8 mouse cellular contexts compared by ENCODE assay signal in the genomic region with DNA sequence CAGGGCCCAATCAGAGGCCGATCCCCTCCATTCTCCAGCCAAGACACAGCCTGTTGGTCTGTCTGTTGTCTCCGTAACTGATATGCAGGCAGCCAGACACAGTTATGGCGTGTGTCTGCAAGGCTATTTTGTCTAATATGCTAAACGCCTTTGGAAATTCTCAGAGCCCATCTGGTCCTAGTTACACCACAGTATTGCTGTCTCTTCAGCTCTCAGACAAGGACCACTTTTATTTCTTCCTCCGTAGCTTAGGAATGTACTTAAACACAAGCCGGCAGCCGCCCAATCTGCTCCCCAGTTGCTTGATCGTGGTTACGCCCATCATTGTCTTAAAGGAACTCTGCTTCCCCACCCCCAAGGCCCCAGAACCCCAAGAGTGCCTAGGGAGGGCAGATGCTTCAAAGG. TPM values are rescaled to one million over a fixed set of nuclear protein-coding genes. Genes with fewer than 3 reads are reported as not detected.
DNase-seq lines count a peak whose midpoint lies in the region; ATAC-seq and TF ChIP-seq lines count a peak whose summit lies in the region.

No protein-coding gene starts in this region.

- 46% methylated on average over 9 of the region's 9 CpGs for whole genome bisulfite sequencing in neural tube, embryonic 14.5 days
- WGBS in neural tube, embryonic 15.5 days, result 54% methylated on average over 9 of the region's 9 CpGs
- WGBS in limb, embryonic 14.5 days, result 16% methylated on average over 9 of the region's 9 CpGs
- 63% methylated on average over 9 of the region's 9 CpGs for WGBS in liver, embryonic 11.5 days

- peak overlapping the region; percentile 15; the same call in 1 of the 2 replicates for H3K4me3 ChIP-seq in gastrocnemius, adult 2 months
- no peak overlapping the region for H3K4me3 ChIP-seq in neural tube, embryonic 14.5 days (ENCODE audit: low read depth, low read length)
- no peak overlapping the region for H3K4me3 ChIP-seq in neural tube, embryonic 15.5 days (replicated peaks)
- H3K4me3 ChIP-seq in limb, embryonic 14.5 days (replicated peaks; ENCODE audit: low read length), result no peak overlapping the region
- no peak overlapping the region for H3K4me3 ChIP-seq in liver, embryonic 11.5 days (ENCODE audit: low read depth, low read length)

- DNase-seq in gastrocnemius, adult 2 months, result peak; percentile 68
- DNase-seq in gastrocnemius, postnatal 10 days, result no peak
- peak; percentile 64 for DNase-seq in forelimb bud, embryonic 11.5 days (ENCODE audit: low read depth, low spot score)
- peak; percentile 84 for DNase-seq in limb, embryonic 14.5 days (ENCODE audit: low spot score)
- no peak for DNase-seq in liver, embryonic 11.5 days (ENCODE audit: low spot score)
- no peak for DNase-seq in kidney, postnatal 4 days

- peak overlapping the region; percentile 85 for H3K27ac ChIP-seq in gastrocnemius, adult 2 months
- H3K27ac ChIP-seq in neural tube, embryonic 14.5 days (ENCODE audit: low read depth, low read length), result no peak overlapping the region
- no peak overlapping the region for H3K27ac ChIP-seq in neural tube, embryonic 15.5 days (replicated peaks)
- H3K27ac ChIP-seq in limb, embryonic 14.5 days (replicated peaks; ENCODE audit: low read depth, low read length), result peak overlapping the region; percentile 83
- H3K27ac ChIP-seq in liver, embryonic 11.5 days (ENCODE audit: low read depth, low read length), result no peak overlapping the region

- H3K4me2 ChIP-seq in neural tube, embryonic 14.5 days (ENCODE audit: low read depth, low read length), result no peak overlapping the region
- H3K4me2 ChIP-seq in neural tube, embryonic 15.5 days, result no peak overlapping the region
- no peak overlapping the region; the same call in 1 of the 2 replicates for H3K4me2 ChIP-seq in limb, embryonic 14.5 days (replicated peaks; ENCODE audit: low read depth, low read length, severe bottlenecking)
- H3K4me2 ChIP-seq in liver, embryonic 11.5 days, result no peak overlapping the region

- 0 out of 2 replicates have a peak, but pooled peaks have one; percentile 34 for ATAC-seq in neural tube, embryonic 14.5 days (ENCODE audit: low read depth)
- ATAC-seq in neural tube, embryonic 15.5 days (ENCODE audit: low FRiP score), result no peak
- peak; percentile 72 for ATAC-seq in limb, embryonic 14.5 days (ENCODE audit: low FRiP score, low read depth)
- ATAC-seq in liver, embryonic 11.5 days (replicated peaks; ENCODE audit: low FRiP score), result no peak

- intact Hi-C loops in gastrocnemius, adult 2 months (cut with DNase I), result loop anchor here (5.0 kb wide), 1 partner anchor 37 kb away; no protein-coding TSS in a partner anchor

- no peaks in the 10 kb centered on the region for H3K9me3 ChIP-seq in neural tube, embryonic 14.5 days (ENCODE audit: control insufficient read depth, low read length)
- no peaks in the 10 kb centered on the region for H3K9me3 ChIP-seq in neural tube, embryonic 15.5 days (replicated peaks)
- no peaks in the 10 kb centered on the region for H3K9me3 ChIP-seq in limb, embryonic 14.5 days (ENCODE audit: control insufficient read depth, low read length)
- no peaks in the 10 kb centered on the region for H3K9me3 ChIP-seq in liver, embryonic 11.5 days (ENCODE audit: control insufficient read depth, low read length)

- TF ChIP-seq CTCF in gastrocnemius, adult 2 months (IDR thresholded peaks at IDR 0.05), result no peak

- H3K4me1 ChIP-seq in neural tube, embryonic 14.5 days (ENCODE audit: control insufficient read depth, insufficient read depth, low read length), result no peaks in the 10 kb centered on the region
- peaks cover 11% of the 10 kb centered on the region; the same call in 1 of the 2 replicates for H3K4me1 ChIP-seq in neural tube, embryonic 15.5 days
- H3K4me1 ChIP-seq in limb, embryonic 14.5 days (ENCODE audit: control insufficient read depth, insufficient read depth, low read length), result peaks cover 37% of the 10 kb centered on the region
- peaks cover 2% of the 10 kb centered on the region; the same call in 1 of the 2 replicates for H3K4me1 ChIP-seq in liver, embryonic 11.5 days (replicated peaks; ENCODE audit: control insufficient read depth, insufficient read depth, low read length)

- TF ChIP-seq POLR2A in limb, embryonic 14.5 days (IDR thresholded peaks at IDR 0.05; ENCODE audit: borderline replicate concordance, extremely low read depth, insufficient read depth, insufficient read length), result no peak

- H3K9ac ChIP-seq in neural tube, embryonic 14.5 days (replicated peaks; ENCODE audit: low read depth, low read length), result no peak overlapping the region
- H3K9ac ChIP-seq in neural tube, embryonic 15.5 days (replicated peaks), result no peak overlapping the region
- no peak overlapping the region for H3K9ac ChIP-seq in limb, embryonic 14.5 days (ENCODE audit: low read depth, low read length, severe bottlenecking)
- no peak overlapping the region for H3K9ac ChIP-seq in liver, embryonic 11.5 days (ENCODE audit: low read depth, low read length)

- H3K27me3 ChIP-seq in neural tube, embryonic 14.5 days (ENCODE audit: control insufficient read depth, insufficient read depth, low read length), result no peaks in the 10 kb centered on the region
- H3K27me3 ChIP-seq in neural tube, embryonic 15.5 days (replicated peaks), result no peaks in the 10 kb centered on the region
- H3K27me3 ChIP-seq in limb, embryonic 14.5 days (ENCODE audit: control insufficient read depth, insufficient read depth, low read length), result no peaks in the 10 kb centered on the region
- H3K27me3 ChIP-seq in liver, embryonic 11.5 days (replicated peaks; ENCODE audit: control insufficient read depth, insufficient read depth, low read length), result no peaks in the 10 kb centered on the region

- no peaks in the 10 kb centered on the region for H3K36me3 ChIP-seq in neural tube, embryonic 14.5 days (ENCODE audit: control insufficient read depth, insufficient read depth, low read length)
- no peaks in the 10 kb centered on the region; the same call in 1 of the 2 replicates for H3K36me3 ChIP-seq in neural tube, embryonic 15.5 days
- H3K36me3 ChIP-seq in limb, embryonic 14.5 days (ENCODE audit: control insufficient read depth, insufficient read depth, low read length), result no peaks in the 10 kb centered on the region
- no peaks in the 10 kb centered on the region for H3K36me3 ChIP-seq in liver, embryonic 11.5 days (ENCODE audit: control insufficient read depth, insufficient read depth, low read length)

RNA-seq across cellular contexts. Expression of gene Hdac11, which starts 24.3 kb away (rescaled TPM):
- total RNA-seq in gastrocnemius, adult 2 months (2021), result 1 to 10 TPM; 5.1 to 6.5 TPM
- total RNA-seq in gastrocnemius, postnatal 10 days (2021), result 10 to 100 TPM; 14.1 to 17.2 TPM
- 43.0 and 50.0 TPM in 2 replicates for polyA plus RNA-seq in neural tube, embryonic 14.5 days (2014; fragmentation: Nextera tagmentation; extraction: Ambion mirVana)
- 41.7 and 51.5 TPM in 2 replicates for polyA plus RNA-seq in neural tube, embryonic 15.5 days (2015; fragmentation: Nextera tagmentation; extraction: Ambion mirVana)
- polyA plus RNA-seq in limb, embryonic 14.5 days (2012; rRNA removed), result 43.9 and 46.0 TPM in 2 replicates
- 18.1 and 18.5 TPM in 2 replicates for polyA plus RNA-seq in limb, embryonic 14.5 days (2014; fragmentation: Nextera tagmentation; extraction: Ambion mirVana)
- polyA plus RNA-seq in liver, embryonic 11.5 days (2014; fragmentation: Nextera tagmentation; extraction: Ambion mirVana), result 7.1 and 7.2 TPM in 2 replicates

RNA-seq across cellular contexts. Expression of gene Fbln2, which starts 31.5 kb away (rescaled TPM):
- total RNA-seq in gastrocnemius, adult 2 months (2021), result 10 to 100 TPM; 43.6 to 64.7 TPM
- 10 to 100 TPM; 63.3 to 73.2 TPM for total RNA-seq in gastrocnemius, postnatal 10 days (2021)
- polyA plus RNA-seq in neural tube, embryonic 14.5 days (2014; fragmentation: Nextera tagmentation; extraction: Ambion mirVana), result 9.1 and 32.5 TPM in 2 replicates
- polyA plus RNA-seq in neural tube, embryonic 15.5 days (2015; fragmentation: Nextera tagmentation; extraction: Ambion mirVana), result 33.7 and 47.7 TPM in 2 replicates
- 294 and 404 TPM in 2 replicates for polyA plus RNA-seq in limb, embryonic 14.5 days (2012; rRNA removed)
- polyA plus RNA-seq in limb, embryonic 14.5 days (2014; fragmentation: Nextera tagmentation; extraction: Ambion mirVana), result 219 and 254 TPM in 2 replicates
- polyA plus RNA-seq in liver, embryonic 11.5 days (2014; fragmentation: Nextera tagmentation; extraction: Ambion mirVana), result 33.3 and 36.3 TPM in 2 replicates

Comparison
In these comparisons a context has a peak if more than half of its experiments do, and no peak if none do; other contexts are left out.
1. DNase-seq: peak in gastrocnemius, adult 2 months (single experiment), forelimb bud, embryonic 11.5 days (single experiment) and limb, embryonic 14.5 days (single experiment); none in gastrocnemius, postnatal 10 days (single experiment), liver, embryonic 11.5 days (single experiment) and kidney, postnatal 4 days (0 of 2).
2. ATAC-seq: peak in neural tube, embryonic 14.5 days (single experiment) and limb, embryonic 14.5 days (single experiment); none in neural tube, embryonic 15.5 days (single experiment) and liver, embryonic 11.5 days (single experiment).
3. H3K27ac ChIP-seq: peak in gastrocnemius, adult 2 months (single experiment) and limb, embryonic 14.5 days (single experiment); none in neural tube, embryonic 14.5 days (single experiment), neural tube, embryonic 15.5 days (single experiment) and liver, embryonic 11.5 days (single experiment).